Mouse (Mus musculus) left cerebral cortex, postnatal 36 days (tissue): Measurements from ENCODE around the gene Dlgap1. TPM values are rescaled to one million over a fixed set of nuclear protein-coding genes. Genes with fewer than 3 reads are reported as not detected.

ENCODE experiments used
- DNase-seq, 2 experiments: peaks; one replicate each; pipeline ENCODE4 v3.0.0; 2021 to 2022; ENCODE audit warnings: low spot score in 2 of 2, mixed read lengths in 1 of 2
- intact Hi-C: fragments of 180-260 bp; cut with DNase I; formaldehyde crosslinking; loops from one replicate; pipeline ENCODE4 v1.15.1; 2025
- total RNA-seq, 2 experiments: library from RNA; stranded (reverse); gene quantifications; 2 replicates each; pipeline ENCODE4 v1.2.3; 2021

Gene Dlgap1
- total RNA-seq, 2 experiments from 2014 or later, result 466 to 468 TPM

GRCm38 (mm10) chr17:70432834-70433233, 464.0 kb downstream of the Dlgap1 start:
- intact Hi-C loops, result loop anchor here (5.0 kb wide), 1 partner anchor 199 kb away; no protein-coding TSS in a partner anchor
- no peak for DNase-seq

GRCm38 (mm10) chr17:70434549-70434948, 465.7 kb downstream of the Dlgap1 start:
- DNase-seq, result no peak
- intact Hi-C loops, result loop anchor here (5.0 kb wide), 1 partner anchor 198 kb away; no protein-coding TSS in a partner anchor

- DNase-seq, result no peak
- intact Hi-C loops, result loop anchor here (5.0 kb wide), 1 partner anchor 52 kb away; no protein-coding TSS in a partner anchor
Observed at GRCm38 (mm10) chr17:70435612-70436011, 466.7 kb downstream of the Dlgap1 start.

GRCm38 (mm10) chr17:70437229-70437628, 468.4 kb downstream of the Dlgap1 start:
- DNase-seq, result no peak
- intact Hi-C loops, result loop anchor here (5.0 kb wide), 1 partner anchor 50 kb away; no protein-coding TSS in a partner anchor

GRCm38 (mm10) chr17:70442976-70443375, 474.1 kb downstream of the Dlgap1 start:
- DNase-seq, result peak in 1 of 2 experiments; percentile 62
- intact Hi-C loops, result no loop called here

DNA sequence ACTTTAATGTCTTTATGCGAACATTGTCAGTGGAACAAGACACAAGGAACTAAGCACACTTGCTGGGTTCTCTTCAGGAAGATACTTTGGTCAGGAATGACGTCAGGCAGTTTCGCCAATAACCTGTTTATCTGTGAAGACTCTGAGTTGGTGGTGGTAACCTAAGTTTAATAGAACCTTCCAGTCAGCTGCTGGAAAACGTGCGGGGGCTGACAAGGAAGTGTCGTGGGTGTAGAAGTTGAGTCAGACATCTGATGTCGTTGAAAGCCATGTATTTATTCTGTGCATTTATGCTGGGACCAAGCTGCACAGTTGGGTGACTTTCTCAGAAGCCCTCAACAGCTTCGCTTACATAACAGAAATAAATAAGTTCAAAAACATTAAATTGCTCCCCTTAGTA, 477.6 kb downstream of the Dlgap1 start:
- DNase-seq, result peak; percentile 65 to 73
- intact Hi-C loops, result no loop called here

GRCm38 (mm10) chr17:70455036-70455435, 486.2 kb downstream of the Dlgap1 start:
- DNase-seq, result no peak

GRCm38 (mm10) chr17:70457103-70457502, 488.2 kb downstream of the Dlgap1 start:
- intact Hi-C loops, result no loop called here
- DNase-seq, result no peak

More at GRCm38 (mm10) chr17:70455036-70455435, 486.2 kb downstream of the Dlgap1 start:
- intact Hi-C loops, result no loop called here

DNA sequence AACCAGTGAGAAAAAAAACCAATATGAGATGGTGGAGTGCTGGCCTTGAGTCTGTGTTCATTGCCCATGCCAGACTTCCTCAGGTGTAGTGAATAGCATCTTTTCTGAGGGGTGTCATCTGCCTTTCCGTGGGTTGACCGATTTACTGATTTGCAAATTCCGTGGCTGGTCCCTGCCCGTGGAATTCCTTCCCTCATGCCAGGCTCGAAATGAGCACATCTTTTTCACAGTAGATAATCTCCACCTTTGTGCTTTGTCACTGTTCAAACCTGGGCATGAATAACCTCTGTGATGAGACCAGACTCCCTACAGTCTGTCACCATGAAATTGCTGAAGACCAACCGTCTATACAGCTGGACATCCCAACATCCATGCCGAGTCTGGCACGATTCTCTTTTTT, 493.4 kb downstream of the Dlgap1 start:
- intact Hi-C loops, result no loop called here
- no peak for DNase-seq

- intact Hi-C loops, result no loop called here
- DNase-seq, result no peak
Observed at GRCm38 (mm10) chr17:70462771-70463491, 494.1 kb downstream of the Dlgap1 start.

DNA sequence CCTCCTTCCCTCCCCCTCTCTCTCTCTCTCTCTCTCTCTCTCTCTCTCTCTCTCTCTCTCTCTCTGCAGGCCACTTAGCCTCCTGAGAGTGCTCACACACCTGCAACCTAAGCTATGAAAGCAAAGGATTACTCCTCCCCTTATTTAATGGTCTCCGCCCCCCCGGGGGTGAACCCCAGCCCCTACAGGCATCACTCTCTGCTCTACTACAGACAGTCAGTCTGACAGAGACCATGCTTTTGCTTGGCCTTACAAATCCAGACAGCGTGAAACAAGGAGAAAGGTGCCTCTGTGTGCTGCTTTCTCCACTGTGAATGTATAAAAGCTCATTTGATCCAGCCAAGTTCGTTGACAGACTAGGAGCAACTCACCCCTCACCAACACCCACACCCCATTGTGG, 497.5 kb downstream of the Dlgap1 start:
- intact Hi-C loops, result no loop called here
- DNase-seq, result no peak

DNA sequence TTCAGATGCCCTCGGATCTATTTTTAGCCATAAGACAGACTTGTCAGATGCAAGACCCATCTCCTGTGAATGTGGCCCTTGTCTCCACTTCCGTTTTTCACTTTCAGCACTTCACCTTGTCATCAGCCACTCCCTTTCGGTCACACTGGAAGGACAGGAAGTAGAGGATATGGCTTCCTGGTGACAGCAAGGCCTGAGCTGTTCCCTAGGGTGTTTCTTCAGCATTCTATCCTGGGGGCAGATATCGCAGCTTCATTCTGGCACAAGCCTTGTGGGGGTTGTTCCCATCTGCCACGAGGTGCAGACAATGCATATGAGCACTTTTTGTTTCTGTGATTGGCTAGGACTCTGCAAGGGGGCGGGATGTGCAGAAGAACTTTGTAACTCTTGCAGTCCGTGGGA, 502.1 kb downstream of the Dlgap1 start:
- peak; percentile 76 to 85 for DNase-seq
- intact Hi-C loops, result loop anchor here (2.0 kb wide), 1 partner anchor 18 kb away; no protein-coding TSS in a partner anchor

DNA sequence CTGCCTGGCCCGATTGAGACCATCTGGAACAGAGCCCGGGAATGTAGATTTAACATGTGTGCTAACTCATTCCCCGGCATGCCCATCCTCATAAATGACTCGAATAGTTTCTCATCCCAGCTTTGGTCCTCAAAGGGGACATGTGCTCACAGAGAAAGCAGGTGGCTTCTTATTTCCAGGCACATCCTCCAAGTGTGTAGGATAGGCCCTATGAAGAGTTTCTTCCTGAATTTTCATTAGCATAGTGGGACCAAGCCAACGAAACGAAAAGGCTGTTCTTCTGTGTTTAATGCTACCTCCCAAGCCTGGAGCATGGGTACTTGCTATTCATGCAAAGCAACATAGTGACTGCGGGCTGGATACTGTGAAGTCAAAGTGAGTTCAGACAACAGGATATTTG, 503.3 kb downstream of the Dlgap1 start:
- intact Hi-C loops, result no loop called here
- DNase-seq, result no peak

DNA sequence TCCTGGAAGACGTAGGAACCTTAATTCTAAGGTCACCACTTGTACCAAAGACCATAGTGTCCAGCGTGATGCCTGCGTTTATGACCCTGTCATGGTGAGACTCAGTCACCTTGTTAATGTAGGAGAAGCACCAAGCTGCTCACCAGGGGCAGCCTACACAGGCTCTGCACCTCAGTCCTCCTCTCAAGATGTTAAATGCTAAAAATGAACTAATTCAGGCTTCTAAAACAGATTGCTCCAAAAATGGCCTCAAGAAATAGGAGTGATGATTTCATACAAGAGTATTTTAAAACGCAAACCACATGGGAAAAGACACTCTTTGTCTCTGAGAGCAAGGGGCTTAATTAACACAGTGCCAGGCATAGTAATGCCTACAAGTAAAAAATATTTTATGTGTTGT, 505.0 kb downstream of the Dlgap1 start:
- DNase-seq, result no peak
- intact Hi-C loops, result no loop called here

DNA sequence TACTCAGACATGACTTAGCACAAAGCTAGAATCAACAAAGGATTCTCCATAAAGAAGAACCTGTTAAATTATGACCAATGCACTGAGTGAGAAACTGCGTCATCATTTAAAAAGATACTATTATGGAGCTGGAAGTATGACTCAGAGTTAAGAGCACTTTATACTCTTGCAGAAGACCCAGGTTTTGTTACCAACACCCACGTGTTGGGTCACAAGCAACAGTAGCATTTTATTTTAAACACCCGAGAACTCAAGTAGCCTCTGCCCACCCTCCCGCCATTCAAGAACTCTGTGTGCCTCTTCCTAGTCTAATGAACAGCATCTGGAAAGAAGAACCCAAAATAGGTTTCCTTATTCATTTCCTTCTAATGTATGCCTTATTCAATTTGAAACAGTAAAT, 514.8 kb downstream of the Dlgap1 start:
- no peak for DNase-seq
- intact Hi-C loops, result no loop called here

DNA sequence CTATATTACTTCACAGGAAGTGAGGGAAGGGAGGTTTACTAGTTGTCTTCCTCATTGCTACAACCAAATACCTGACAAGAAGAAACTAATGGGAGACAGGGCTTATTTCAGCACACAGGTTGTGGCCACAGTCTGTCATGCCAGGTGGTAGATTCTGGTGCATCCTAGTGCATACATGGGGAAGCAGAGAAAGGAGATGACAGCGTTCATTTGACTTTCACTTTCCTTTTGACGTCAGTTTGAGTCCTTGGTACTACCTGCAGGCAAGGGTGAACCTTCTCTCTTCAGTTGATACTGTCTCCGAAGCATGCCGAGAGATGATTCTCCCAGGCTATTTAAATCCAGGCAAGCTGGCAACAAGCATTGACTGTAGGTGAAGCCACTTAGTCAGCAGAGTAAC, 516.8 kb downstream of the Dlgap1 start:
- intact Hi-C loops, result loop anchor here (5.0 kb wide), 1 partner anchor 48 kb away; no protein-coding TSS in a partner anchor
- DNase-seq, result no peak

DNA sequence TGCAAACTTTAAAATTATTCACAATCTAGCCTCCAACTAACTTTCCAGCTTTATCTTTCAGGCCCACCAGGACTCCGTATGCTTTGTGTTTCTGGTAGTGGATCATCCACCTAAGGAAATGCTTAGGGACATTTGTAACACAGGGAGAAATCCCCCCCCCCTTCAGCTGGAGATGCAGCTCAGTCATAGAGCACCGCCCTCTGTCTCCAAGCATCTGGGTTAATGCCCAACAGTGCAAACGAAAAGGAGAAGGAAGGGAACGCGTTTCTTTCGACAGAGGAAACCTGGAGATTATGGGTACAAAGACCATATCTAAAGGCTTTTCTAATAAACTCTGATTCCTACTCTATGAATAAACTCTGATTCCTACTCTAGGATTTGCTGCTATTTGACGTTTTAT, 517.4 kb downstream of the Dlgap1 start:
- intact Hi-C loops, result loop anchor here (5.0 kb wide), 1 partner anchor 49 kb away; no protein-coding TSS in a partner anchor
- DNase-seq, result no peak

- no peak for DNase-seq
- intact Hi-C loops, result loop anchor here (5.0 kb wide), 1 partner anchor 50 kb away; no protein-coding TSS in a partner anchor
Observed at GRCm38 (mm10) chr17:70486831-70487230, 518.0 kb downstream of the Dlgap1 start.

DNA sequence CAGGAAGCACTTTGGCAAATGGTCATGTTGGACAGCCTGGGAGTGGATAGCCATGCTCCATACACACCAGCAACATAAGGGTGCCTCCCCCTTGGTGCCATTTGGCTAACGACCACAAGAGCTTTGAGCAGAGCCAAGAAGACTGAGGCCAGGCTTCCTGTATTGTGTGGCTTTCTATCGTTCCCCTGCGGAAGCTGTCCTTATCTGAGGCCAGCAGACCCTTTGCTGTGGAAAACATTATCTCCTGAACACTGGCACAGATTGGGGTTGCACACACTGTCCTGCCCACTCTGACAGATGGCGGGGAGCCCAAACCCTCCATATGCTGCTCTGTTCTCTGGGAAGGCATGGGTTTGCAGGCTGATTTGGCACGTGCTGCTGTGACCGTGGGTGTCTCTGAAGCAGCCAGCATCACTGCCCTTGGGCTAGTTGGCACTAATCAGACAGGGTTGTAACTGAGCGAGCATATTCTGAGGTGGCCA, 520.0 kb downstream of the Dlgap1 start:
- DNase-seq, result peak; percentile 86 to 93
- intact Hi-C loops, result loop anchor here (2.0 to 5.0 kb wide), 2 partner anchors 18 to 52 kb away; no protein-coding TSS in a partner anchor

GRCm38 (mm10) chr17:70491575-70491974, 522.7 kb downstream of the Dlgap1 start:
- no peak for DNase-seq
- intact Hi-C loops, result no loop called here

- no peak for DNase-seq
- intact Hi-C loops, result no loop called here
Observed at GRCm38 (mm10) chr17:70494338-70494737, 525.5 kb downstream of the Dlgap1 start.
